Mouse (Mus musculus): ENCODE data around the gene Srarp.

DNA sequence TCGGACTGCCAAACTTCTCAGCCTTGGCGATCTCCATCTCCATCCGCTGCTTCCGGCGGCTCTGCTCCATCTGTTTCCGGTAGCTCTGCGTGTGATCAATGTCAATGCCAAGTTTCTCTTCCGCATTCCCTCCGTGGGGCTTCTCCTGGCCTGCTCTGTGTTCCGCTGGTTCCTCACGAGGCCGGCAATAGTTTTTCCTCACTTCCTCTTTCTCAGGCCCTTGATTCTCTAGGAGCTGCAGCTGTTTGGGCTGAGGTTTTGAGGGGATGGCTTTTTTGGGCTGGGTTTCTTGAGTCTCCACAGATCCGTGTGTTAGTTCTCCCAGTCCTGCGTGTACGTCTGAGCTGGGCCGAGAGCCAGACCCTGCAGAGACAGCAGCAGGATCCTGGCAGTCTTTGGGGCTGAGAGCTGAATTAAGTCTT is 41.8 kb upstream of the Srarp start:
- TF ChIP-seq CTCF (IDR thresholded peaks at IDR 0.05; ENCODE audit: borderline replicate concordance, extremely low read depth, insufficient read depth, insufficient read length) (no peak), POLR2A (IDR thresholded peaks at IDR 0.05; ENCODE audit: borderline replicate concordance, extremely low read depth, insufficient read depth, insufficient read length, poor library complexity, severe bottlenecking) (no peak)
